Mouse (Mus musculus): ENCODE data around the gene Arhgap1. TPM values are rescaled to one million over a fixed set of nuclear protein-coding genes. Genes with fewer than 3 reads are reported as not detected.

Arhgap1 gene
- polyA plus RNA-seq, 1 experiment from 2014 or later, result 132 TPM

- H3K4me3 ChIP-seq (replicated peaks), result peak overlapping the region; percentile 59
These were observed 818 bp downstream of the Arhgap1 start for GRCm38 (mm10) chr2:91650360-91650995.

GRCm38 (mm10) chr2:91651458-91652258, 2.0 kb downstream of the Arhgap1 start:
- no peak overlapping the region for H3K9ac ChIP-seq
- no peaks in the 10 kb centered on the region for H3K9me3 ChIP-seq (replicated peaks)
- 64% methylated on average over 14 of the region's 14 CpGs for WGBS
- peak overlapping the region; percentile 63 for H3K27ac ChIP-seq
- H3K27me3 ChIP-seq, result no peaks in the 10 kb centered on the region
- no peak for ATAC-seq (replicated peaks; ENCODE audit: low FRiP score)
- H3K4me1 ChIP-seq, result peaks cover 37% of the 10 kb centered on the region
- peaks cover 57% of the 10 kb centered on the region for H3K36me3 ChIP-seq
- peak overlapping the region; percentile 90 for H3K4me2 ChIP-seq
- H3K4me3 ChIP-seq (replicated peaks), result peak overlapping the region; percentile 59; the same call in 1 of the 2 replicates

More at GRCm38 (mm10) chr2:91650360-91650995, 818 bp downstream of the Arhgap1 start:
- H3K9me3 ChIP-seq (replicated peaks), result no peaks in the 10 kb centered on the region
- peaks cover 37% of the 10 kb centered on the region for H3K4me1 ChIP-seq
- peak overlapping the region; percentile 54 for H3K9ac ChIP-seq
- H3K27ac ChIP-seq, result peak overlapping the region; percentile 88
- H3K36me3 ChIP-seq, result peaks cover 57% of the 10 kb centered on the region
- peak; percentile 41 for ATAC-seq (replicated peaks; ENCODE audit: low FRiP score)
- peak overlapping the region; percentile 90 for H3K4me2 ChIP-seq
- WGBS, result 9% methylated on average over 16 of the region's 16 CpGs
- no peaks in the 10 kb centered on the region for H3K27me3 ChIP-seq

- H3K27me3 ChIP-seq, result no peaks in the 10 kb centered on the region
- H3K4me2 ChIP-seq, result peak overlapping the region; percentile 4; the same call in 1 of the 2 replicates
- ATAC-seq (replicated peaks; ENCODE audit: low FRiP score), result no peak
- WGBS, result 29% methylated on average over 6 of the region's 6 CpGs
- H3K4me1 ChIP-seq, result peaks cover 41% of the 10 kb centered on the region
- 0 out of 2 replicates have a peak overlapping the region, but pooled peaks have one; percentile 5 for H3K27ac ChIP-seq
- no peak overlapping the region for H3K9ac ChIP-seq
- H3K9me3 ChIP-seq (replicated peaks), result no peaks in the 10 kb centered on the region
- peaks cover 57% of the 10 kb centered on the region for H3K36me3 ChIP-seq
- no peak overlapping the region for H3K4me3 ChIP-seq (replicated peaks)
These were observed 3.2 kb downstream of the Arhgap1 start for GRCm38 (mm10) chr2:91652863-91653262.

GRCm38 (mm10) chr2:91655388-91655787, 5.7 kb downstream of the Arhgap1 start:
- Histone ChIP-seq H3K9me3 (replicated peaks) (no peaks in the 10 kb centered on the region), H3K36me3 (peaks cover 78% of the 10 kb centered on the region), H3K27ac (no peak overlapping the region), H3K4me2 (no peak overlapping the region), H3K27me3 (no peaks in the 10 kb centered on the region), H3K9ac (no peak overlapping the region), H3K4me1 (peaks cover 33% of the 10 kb centered on the region), H3K4me3 (replicated peaks) (no peak overlapping the region)
- ATAC-seq (replicated peaks; ENCODE audit: low FRiP score), result no peak
- 94% methylated on average over 5 of the region's 5 CpGs for WGBS

- H3K9ac ChIP-seq, result no peak overlapping the region
- H3K36me3 ChIP-seq, result peaks cover 81% of the 10 kb centered on the region
- no peak for ATAC-seq (replicated peaks; ENCODE audit: low FRiP score)
- WGBS, result 67% methylated on average over 6 of the region's 6 CpGs
- H3K27ac ChIP-seq, result no peak overlapping the region
- H3K9me3 ChIP-seq (replicated peaks), result no peaks in the 10 kb centered on the region
- H3K27me3 ChIP-seq, result no peaks in the 10 kb centered on the region
- H3K4me2 ChIP-seq, result no peak overlapping the region
- peaks cover 30% of the 10 kb centered on the region for H3K4me1 ChIP-seq
- H3K4me3 ChIP-seq (replicated peaks), result no peak overlapping the region
These were observed 6.2 kb downstream of the Arhgap1 start for GRCm38 (mm10) chr2:91655827-91656226.

GRCm38 (mm10) chr2:91656774-91657173, 7.1 kb downstream of the Arhgap1 start:
- Histone ChIP-seq H3K27ac (no peak overlapping the region), H3K9ac (no peak overlapping the region), H3K4me1 (peaks cover 21% of the 10 kb centered on the region), H3K9me3 (replicated peaks) (no peaks in the 10 kb centered on the region), H3K4me3 (replicated peaks) (no peak overlapping the region), H3K4me2 (no peak overlapping the region), H3K36me3 (peaks cover 88% of the 10 kb centered on the region), H3K27me3 (no peaks in the 10 kb centered on the region)
- no peak for ATAC-seq (replicated peaks; ENCODE audit: low FRiP score)
- WGBS, result 64% methylated on average over 8 of the region's 8 CpGs

GRCm38 (mm10) chr2:91659657-91660056, 10.0 kb downstream of the Arhgap1 start:
- no peak for ATAC-seq (replicated peaks; ENCODE audit: low FRiP score)
- H3K4me2 ChIP-seq, result no peak overlapping the region
- H3K9ac ChIP-seq, result no peak overlapping the region
- no peaks in the 10 kb centered on the region for H3K27me3 ChIP-seq
- no peak overlapping the region for H3K27ac ChIP-seq
- H3K36me3 ChIP-seq, result peaks cover 96% of the 10 kb centered on the region
- 95% methylated on average over 8 of the region's 8 CpGs for WGBS
- H3K4me3 ChIP-seq (replicated peaks), result no peak overlapping the region
- 0 out of 2 replicates have a peak, but pooled peaks cover 4% of the 10 kb centered on the region for H3K4me1 ChIP-seq
- H3K9me3 ChIP-seq (replicated peaks), result no peaks in the 10 kb centered on the region

GRCm38 (mm10) chr2:91660981-91661380, 11.3 kb downstream of the Arhgap1 start:
- Histone ChIP-seq H3K4me3 (replicated peaks) (no peak overlapping the region), H3K27ac (no peak overlapping the region), H3K4me1 (0 out of 2 replicates have a peak, but pooled peaks cover 4% of the 10 kb centered on the region), H3K9me3 (replicated peaks) (no peaks in the 10 kb centered on the region), H3K36me3 (peaks cover 92% of the 10 kb centered on the region), H3K9ac (no peak overlapping the region), H3K27me3 (no peaks in the 10 kb centered on the region), H3K4me2 (no peak overlapping the region)
- 89% methylated on average over 6 of the region's 6 CpGs for WGBS
- ATAC-seq (replicated peaks; ENCODE audit: low FRiP score), result no peak

GRCm38 (mm10) chr2:91664780-91665179, 15.1 kb downstream of the Arhgap1 start:
- H3K9me3 ChIP-seq (replicated peaks), result no peaks in the 10 kb centered on the region
- no peak for ATAC-seq (replicated peaks; ENCODE audit: low FRiP score)
- 0 out of 2 replicates have a peak, but pooled peaks cover 3% of the 10 kb centered on the region for H3K4me1 ChIP-seq
- H3K27ac ChIP-seq, result no peak overlapping the region
- H3K9ac ChIP-seq, result no peak overlapping the region
- H3K4me2 ChIP-seq, result no peak overlapping the region
- H3K36me3 ChIP-seq, result peaks cover 88% of the 10 kb centered on the region
- H3K27me3 ChIP-seq, result no peaks in the 10 kb centered on the region
- H3K4me3 ChIP-seq (replicated peaks), result no peak overlapping the region

- Histone ChIP-seq H3K4me2 (no peak overlapping the region), H3K27me3 (no peaks in the 10 kb centered on the region), H3K27ac (0 out of 2 replicates have a peak overlapping the region, but pooled peaks have one; percentile 25), H3K9me3 (replicated peaks) (no peaks in the 10 kb centered on the region), H3K9ac (no peak overlapping the region), H3K36me3 (peaks cover 90% of the 10 kb centered on the region), H3K4me3 (replicated peaks) (no peak overlapping the region), H3K4me1 (0 out of 2 replicates have a peak, but pooled peaks cover 3% of the 10 kb centered on the region)
- no peak for ATAC-seq (replicated peaks; ENCODE audit: low FRiP score)
- WGBS, result 81% methylated on average over 6 of the region's 6 CpGs
These were observed 16.8 kb downstream of the Arhgap1 start for GRCm38 (mm10) chr2:91666386-91666910.

DNA sequence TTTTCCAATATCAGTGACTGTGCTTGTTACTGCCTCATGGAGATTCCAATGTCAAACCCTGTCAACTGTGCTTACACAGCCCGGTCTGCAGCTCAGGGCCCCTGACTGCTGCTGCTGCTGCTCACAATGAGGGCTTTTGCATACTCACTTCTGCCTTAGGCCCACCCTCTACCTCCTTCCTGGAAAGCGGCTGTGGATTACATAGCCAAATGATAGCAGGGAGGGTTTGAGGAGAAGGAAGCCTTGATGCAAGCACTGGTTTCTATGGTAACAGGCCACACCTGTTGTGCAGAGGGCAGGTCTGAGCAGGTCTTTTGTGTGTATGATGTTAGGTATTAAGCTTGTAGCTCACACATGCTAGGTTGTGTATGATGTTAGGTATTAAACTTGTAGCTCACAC, 18.1 kb downstream of the Arhgap1 start:
- 0 out of 2 replicates have a peak, but pooled peaks cover 3% of the 10 kb centered on the region for H3K4me1 ChIP-seq
- H3K27me3 ChIP-seq, result no peaks in the 10 kb centered on the region
- no peak overlapping the region for H3K27ac ChIP-seq
- no peak overlapping the region for H3K4me2 ChIP-seq
- WGBS, result 93% methylated on average over 2 of the region's 2 CpGs
- H3K36me3 ChIP-seq, result peaks cover 91% of the 10 kb centered on the region
- no peak overlapping the region for H3K4me3 ChIP-seq (replicated peaks)
- no peak for ATAC-seq (replicated peaks; ENCODE audit: low FRiP score)
- H3K9me3 ChIP-seq (replicated peaks), result no peaks in the 10 kb centered on the region
- H3K9ac ChIP-seq, result no peak overlapping the region

DNA sequence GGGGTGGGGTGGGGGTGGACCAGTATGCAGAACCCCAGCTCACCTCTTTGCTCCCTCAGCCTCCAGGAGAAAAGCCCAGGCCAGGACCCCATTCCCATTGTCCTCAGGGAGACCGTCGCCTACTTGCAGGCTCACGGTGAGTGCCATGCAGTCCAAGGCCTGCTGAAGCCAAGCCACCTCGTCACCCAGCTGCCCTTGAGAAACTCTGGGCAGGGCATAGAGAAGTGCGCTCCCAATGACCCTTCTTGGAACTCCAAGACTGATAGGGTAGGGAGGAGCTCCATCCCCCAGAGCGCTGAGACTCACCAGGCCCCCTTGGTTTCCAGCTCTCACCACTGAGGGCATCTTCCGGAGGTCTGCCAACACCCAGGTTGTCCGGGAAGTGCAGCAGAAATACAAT, 19.7 kb downstream of the Arhgap1 start:
- Histone ChIP-seq H3K9ac (no peak overlapping the region), H3K4me1 (0 out of 2 replicates have a peak, but pooled peaks cover 3% of the 10 kb centered on the region), H3K27me3 (no peaks in the 10 kb centered on the region), H3K27ac (no peak overlapping the region), H3K4me3 (replicated peaks) (no peak overlapping the region), H3K4me2 (no peak overlapping the region), H3K9me3 (replicated peaks) (no peaks in the 10 kb centered on the region), H3K36me3 (peaks cover 89% of the 10 kb centered on the region)
- ATAC-seq (replicated peaks; ENCODE audit: low FRiP score), result no peak
- 86% methylated on average over 8 of the region's 8 CpGs for WGBS

Measured in kidney, embryonic 15.5 days (tissue).